Mouse (Mus musculus): ENCODE data around the gene Dlx5.

DNA sequence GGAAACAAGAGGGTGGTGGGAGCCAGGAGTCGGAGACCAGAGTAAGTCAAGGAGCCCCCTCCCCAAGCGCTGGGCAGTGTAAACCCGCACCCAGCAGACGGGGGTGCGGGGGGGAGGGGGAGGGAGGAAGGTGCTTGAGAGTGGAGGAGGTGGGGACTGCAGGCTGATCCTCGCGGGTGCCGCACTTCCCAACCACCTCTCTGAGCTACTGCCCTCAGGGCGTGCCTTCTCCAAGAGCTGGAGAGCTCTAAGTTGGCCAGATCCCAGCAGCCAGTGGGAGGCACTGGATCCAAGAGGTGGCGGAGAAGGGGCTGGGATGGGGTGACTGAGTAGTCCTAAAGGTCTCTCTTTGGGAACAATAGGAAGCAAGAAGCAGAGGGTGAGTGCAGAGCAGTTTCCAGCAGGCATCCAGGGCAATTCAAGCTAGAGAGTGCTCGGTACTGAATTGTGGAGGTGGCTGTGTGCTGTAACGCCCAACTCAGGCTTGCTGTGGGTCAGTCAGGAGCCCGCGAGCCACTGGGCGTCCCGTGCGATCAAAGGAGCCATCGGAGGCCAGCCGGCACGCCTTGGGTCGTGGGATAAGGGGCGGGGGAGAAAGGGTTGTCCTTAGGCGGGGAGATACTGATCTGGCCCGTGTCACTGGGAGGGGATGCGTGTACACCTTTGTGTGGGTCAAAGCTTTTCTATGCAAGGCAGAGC is 7.7 kb downstream of the Dlx5 start:
- TF ChIP-seq CTCF (IDR thresholded peaks at IDR 0.05; ENCODE audit: borderline replicate concordance, insufficient read depth, low read length) (no peak), POLR2A (IDR thresholded peaks at IDR 0.05; ENCODE audit: low read depth, low read length) (no peak)

Data from embryonic fibroblast, embryonic 13.5 days (primary cell).